Mouse (Mus musculus): ENCODE data around the gene Ngef.

DNA sequence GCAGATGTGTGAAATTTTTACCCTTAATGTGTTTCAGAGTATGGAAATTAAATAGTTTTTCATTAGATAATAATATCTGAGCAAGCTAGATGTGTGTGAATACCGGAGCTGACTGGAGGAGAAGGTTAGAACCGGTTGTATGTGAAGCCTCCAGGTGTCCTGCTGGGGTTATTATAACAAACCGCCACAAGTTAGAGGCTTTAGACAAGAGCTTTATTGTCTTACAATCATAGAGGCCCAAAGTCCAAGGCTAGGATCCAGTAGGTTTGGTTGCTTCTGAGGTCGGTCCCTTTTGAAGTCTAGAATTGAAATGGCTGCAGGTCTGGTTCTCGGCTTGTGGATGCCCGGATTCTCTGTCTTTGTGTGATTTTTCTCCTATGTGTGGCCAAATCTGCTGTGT lies 5.3 kb upstream of the Ngef start:
- no peak for TF ChIP-seq HCFC1 (IDR thresholded peaks at IDR 0.05; ENCODE audit: borderline replicate concordance, insufficient read depth, low read length)
- no peak for TF ChIP-seq ZC3H11A (IDR thresholded peaks at IDR 0.05; ENCODE audit: borderline replicate concordance, low read depth, low read length)
- no peak for TF ChIP-seq CHD2 (IDR thresholded peaks at IDR 0.05; ENCODE audit: low read depth, low read length)
- no peak for TF ChIP-seq ZNF384 (IDR thresholded peaks at IDR 0.05; ENCODE audit: low read depth, low read length)
